Mouse (Mus musculus): ENCODE data around the gene Fbn1.

DNA sequence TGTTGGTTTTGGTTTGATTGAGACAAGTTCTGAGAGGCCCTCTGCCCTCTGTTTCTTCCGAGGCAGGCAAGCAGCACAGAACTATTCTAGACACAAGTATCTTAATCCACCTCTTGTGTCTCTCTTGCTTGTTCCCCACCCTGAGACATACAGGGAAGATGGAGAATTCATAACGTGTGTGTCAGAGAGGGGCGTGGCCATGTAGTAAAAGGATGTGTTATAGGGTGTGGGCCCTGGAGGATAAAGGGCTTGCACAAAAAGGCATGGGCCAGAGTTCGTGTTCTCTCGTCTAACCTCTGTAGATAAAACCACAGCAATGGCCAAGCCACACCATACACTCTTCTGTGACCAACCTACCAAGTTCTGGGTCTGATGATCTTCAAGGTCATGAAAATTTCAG, 18.8 kb upstream of the Fbn1 start:
- no peak for TF ChIP-seq CTCF (IDR thresholded peaks at IDR 0.05; ENCODE audit: low read depth)
- TF ChIP-seq EP300 (optimal IDR thresholded peaks at IDR 0.05) = no peak

Data from stomach, postnatal 0 days (tissue).